Mouse (Mus musculus): ENCODE measurements at regions not wholly inside any gene's neighbourhood (a gene's known extent, or its start where the extent isn't known, plus 50 kb on each side); places are given as distances from the start of the nearest gene placed in this dataset.

GRCm38 (mm10) chr8:26680891-26681381 lies 296.2 kb upstream of the Zfp703 start:
- no peak overlapping the region for H3K9ac ChIP-seq
- ATAC-seq (ENCODE audit: insufficient number of reproducible peaks, insufficient read depth, low FRiP score, low TSS enrichment): no peak
- H3K27ac ChIP-seq: no peak overlapping the region
- H3K4me3 ChIP-seq: no peak overlapping the region
- H3K4me1 ChIP-seq: peaks cover 22% of the 10 kb centered on the region; the same call in 1 of the 2 replicates
- H3K36me3 ChIP-seq: no peaks in the 10 kb centered on the region
- WGBS: 72% methylated on average over 11 of the region's 11 CpGs
- peaks cover 5% of the 10 kb centered on the region for H3K27me3 ChIP-seq
- no peaks in the 10 kb centered on the region for H3K9me3 ChIP-seq
- no peak overlapping the region for H3K4me2 ChIP-seq (replicated peaks)

- Histone ChIP-seq H3K9me3 (no peaks in the 10 kb centered on the region), H3K4me3 (no peak overlapping the region), H3K4me2 (replicated peaks) (no peak overlapping the region), H3K27me3 (peaks cover 4% of the 10 kb centered on the region; the same call in 1 of the 2 replicates), H3K4me1 (peaks cover 4% of the 10 kb centered on the region; the same call in 1 of the 2 replicates), H3K9ac (no peak overlapping the region), H3K36me3 (no peaks in the 10 kb centered on the region), H3K27ac (no peak overlapping the region)
- no peak for ATAC-seq (ENCODE audit: insufficient number of reproducible peaks, insufficient read depth, low FRiP score, low TSS enrichment)
Measured at GRCm38 (mm10) chr8:26687146-26687545, 290.0 kb upstream of the Zfp703 start.

GRCm38 (mm10) chr8:26688035-26688434 lies 289.1 kb upstream of the Zfp703 start:
- H3K4me3 ChIP-seq: no peak overlapping the region
- no peak overlapping the region for H3K9ac ChIP-seq
- H3K36me3 ChIP-seq: no peaks in the 10 kb centered on the region
- H3K27ac ChIP-seq: 0 out of 2 replicates have a peak overlapping the region, but pooled peaks have one; percentile 23
- ATAC-seq (ENCODE audit: insufficient number of reproducible peaks, insufficient read depth, low FRiP score, low TSS enrichment): no peak
- 53% methylated on average over 4 of the region's 4 CpGs for WGBS
- no peak overlapping the region for H3K4me2 ChIP-seq (replicated peaks)
- peaks cover 4% of the 10 kb centered on the region; the same call in 1 of the 2 replicates for H3K4me1 ChIP-seq
- no peaks in the 10 kb centered on the region for H3K9me3 ChIP-seq
- H3K27me3 ChIP-seq: peaks cover 2% of the 10 kb centered on the region; the same call in 1 of the 2 replicates

- H3K4me1 ChIP-seq: peaks cover 4% of the 10 kb centered on the region; the same call in 1 of the 2 replicates
- ATAC-seq (ENCODE audit: insufficient number of reproducible peaks, insufficient read depth, low FRiP score, low TSS enrichment): no peak
Measured at GRCm38 (mm10) chr8:26688745-26689478, 288.2 kb upstream of the Zfp703 start.

GRCm38 (mm10) chr8:26689479-26690177 lies 287.5 kb upstream of the Zfp703 start:
- WGBS: 51% methylated on average over 10 of the region's 10 CpGs
- Histone ChIP-seq H3K27ac (no peak overlapping the region), H3K4me1 (peaks cover 4% of the 10 kb centered on the region; the same call in 1 of the 2 replicates), H3K4me2 (replicated peaks) (no peak overlapping the region), H3K9me3 (no peaks in the 10 kb centered on the region), H3K4me3 (no peak overlapping the region), H3K36me3 (no peaks in the 10 kb centered on the region), H3K9ac (no peak overlapping the region), H3K27me3 (peaks cover 2% of the 10 kb centered on the region; the same call in 1 of the 2 replicates)
- no peak for ATAC-seq (ENCODE audit: insufficient number of reproducible peaks, insufficient read depth, low FRiP score, low TSS enrichment)

More at GRCm38 (mm10) chr8:26688745-26689478, 288.2 kb upstream of the Zfp703 start:
- Histone ChIP-seq H3K27me3 (peaks cover 2% of the 10 kb centered on the region; the same call in 1 of the 2 replicates), H3K9me3 (no peaks in the 10 kb centered on the region), H3K9ac (no peak overlapping the region), H3K27ac (no peak overlapping the region), H3K4me3 (no peak overlapping the region), H3K4me2 (replicated peaks) (no peak overlapping the region), H3K36me3 (no peaks in the 10 kb centered on the region)
- WGBS: 74% methylated on average over 5 of the region's 5 CpGs

- Histone ChIP-seq H3K27ac (no peak overlapping the region), H3K9me3 (no peaks in the 10 kb centered on the region), H3K4me2 (replicated peaks) (no peak overlapping the region), H3K9ac (no peak overlapping the region), H3K4me3 (no peak overlapping the region), H3K4me1 (peaks cover 4% of the 10 kb centered on the region; the same call in 1 of the 2 replicates), H3K36me3 (no peaks in the 10 kb centered on the region), H3K27me3 (peaks cover 2% of the 10 kb centered on the region; the same call in 1 of the 2 replicates)
- 63% methylated on average over 6 of the region's 6 CpGs for WGBS
- ATAC-seq (ENCODE audit: insufficient number of reproducible peaks, insufficient read depth, low FRiP score, low TSS enrichment): peak; percentile 35; the same call in 1 of the 2 replicates
Measured at GRCm38 (mm10) chr8:26690178-26690735, 286.9 kb upstream of the Zfp703 start.

- Histone ChIP-seq H3K27ac (no peak overlapping the region), H3K9me3 (no peaks in the 10 kb centered on the region), H3K4me2 (replicated peaks) (no peak overlapping the region), H3K4me3 (no peak overlapping the region), H3K4me1 (no peaks in the 10 kb centered on the region), H3K27me3 (no peaks in the 10 kb centered on the region), H3K9ac (no peak overlapping the region), H3K36me3 (no peaks in the 10 kb centered on the region)
- WGBS: 93% methylated on average over 1 of the region's 4 CpGs
- no peak for ATAC-seq (ENCODE audit: insufficient number of reproducible peaks, insufficient read depth, low FRiP score, low TSS enrichment)
Measured at GRCm38 (mm10) chr8:26697579-26698084, 279.5 kb upstream of the Zfp703 start.

GRCm38 (mm10) chr8:26698580-26698979 lies 278.5 kb upstream of the Zfp703 start:
- no peaks in the 10 kb centered on the region for H3K27me3 ChIP-seq
- H3K4me1 ChIP-seq: no peaks in the 10 kb centered on the region
- H3K4me2 ChIP-seq (replicated peaks): no peak overlapping the region
- no peak overlapping the region for H3K27ac ChIP-seq
- no peak for ATAC-seq (ENCODE audit: insufficient number of reproducible peaks, insufficient read depth, low FRiP score, low TSS enrichment)
- H3K9me3 ChIP-seq: no peaks in the 10 kb centered on the region
- no peak overlapping the region for H3K4me3 ChIP-seq
- 55% methylated on average over 7 of the region's 7 CpGs for WGBS
- H3K36me3 ChIP-seq: no peaks in the 10 kb centered on the region
- no peak overlapping the region for H3K9ac ChIP-seq

GRCm38 (mm10) chr8:26706048-26706767 lies 270.9 kb upstream of the Zfp703 start:
- H3K36me3 ChIP-seq: no peaks in the 10 kb centered on the region
- no peak overlapping the region for H3K4me2 ChIP-seq (replicated peaks)
- H3K4me1 ChIP-seq: peaks cover 11% of the 10 kb centered on the region
- no peaks in the 10 kb centered on the region for H3K27me3 ChIP-seq
- no peak for ATAC-seq (ENCODE audit: insufficient number of reproducible peaks, insufficient read depth, low FRiP score, low TSS enrichment)
- no peak overlapping the region for H3K27ac ChIP-seq
- WGBS: 56% methylated on average over 9 of the region's 9 CpGs
- no peak overlapping the region for H3K4me3 ChIP-seq
- H3K9ac ChIP-seq: no peak overlapping the region
- no peaks in the 10 kb centered on the region for H3K9me3 ChIP-seq

GRCm38 (mm10) chr8:26706768-26707156 lies 270.4 kb upstream of the Zfp703 start:
- no peak overlapping the region for H3K4me2 ChIP-seq (replicated peaks)
- no peak overlapping the region for H3K27ac ChIP-seq
- no peak for ATAC-seq (ENCODE audit: insufficient number of reproducible peaks, insufficient read depth, low FRiP score, low TSS enrichment)
- no peaks in the 10 kb centered on the region for H3K9me3 ChIP-seq
- H3K9ac ChIP-seq: no peak overlapping the region
- H3K27me3 ChIP-seq: no peaks in the 10 kb centered on the region
- H3K4me3 ChIP-seq: no peak overlapping the region
- 87% methylated on average over 7 of the region's 7 CpGs for WGBS
- no peaks in the 10 kb centered on the region for H3K36me3 ChIP-seq
- peaks cover 11% of the 10 kb centered on the region for H3K4me1 ChIP-seq

GRCm38 (mm10) chr8:26713836-26714235 lies 263.3 kb upstream of the Zfp703 start:
- H3K9me3 ChIP-seq: no peaks in the 10 kb centered on the region
- H3K27me3 ChIP-seq: no peaks in the 10 kb centered on the region
- no peak overlapping the region for H3K27ac ChIP-seq
- 85% methylated on average over 8 of the region's 8 CpGs for WGBS
- no peaks in the 10 kb centered on the region for H3K36me3 ChIP-seq
- ATAC-seq (ENCODE audit: insufficient number of reproducible peaks, insufficient read depth, low FRiP score, low TSS enrichment): no peak
- H3K9ac ChIP-seq: no peak overlapping the region
- H3K4me1 ChIP-seq: peaks cover 8% of the 10 kb centered on the region
- H3K4me3 ChIP-seq: no peak overlapping the region
- no peak overlapping the region for H3K4me2 ChIP-seq (replicated peaks)

All from embryonic facial prominence, embryonic 12.5 days (tissue).